Mouse (Mus musculus): ENCODE data around the gene Carns1. TPM values are rescaled to one million over a fixed set of nuclear protein-coding genes. Genes with fewer than 3 reads are reported as not detected.
"Not testable (repeated sequence)": the region's sequence is repeated elsewhere in the genome, so short reads cannot be mapped to it uniquely, and the experiment has no call there.

The Carns1 gene
- total RNA-seq, 2 experiments from 2014 or later = 46.7 to 49.0 TPM

GRCm38 (mm10) chr19:4149764-4150461 is 25.4 kb downstream of the Carns1 start:
- no peak for DNase-seq

GRCm38 (mm10) chr19:4149283-4149682 is 26.0 kb downstream of the Carns1 start:
- no peak for DNase-seq

- no peak for DNase-seq
Observed at GRCm38 (mm10) chr19:4148819-4149218, 26.5 kb downstream of the Carns1 start.

GRCm38 (mm10) chr19:4148491-4148806 is 26.8 kb downstream of the Carns1 start, which contains the start of gene Coro1b:
Coro1b (plus strand) TSS chr19:4148619.
- peak; percentile 99 for DNase-seq

GRCm38 (mm10) chr19:4147782-4148490 is 27.3 kb downstream of the Carns1 start:
- no peak for DNase-seq

- no peak for DNase-seq
Observed at GRCm38 (mm10) chr19:4147022-4147405, 28.3 kb downstream of the Carns1 start.

- DNase-seq = no peak
Observed at GRCm38 (mm10) chr19:4146366-4147021, 28.8 kb downstream of the Carns1 start.

- DNase-seq = no peak
Observed at GRCm38 (mm10) chr19:4145936-4146335, 29.3 kb downstream of the Carns1 start.

- no peak for DNase-seq
Observed at GRCm38 (mm10) chr19:4144550-4145498, 30.5 kb downstream of the Carns1 start.

GRCm38 (mm10) chr19:4143759-4144268 is 31.5 kb downstream of the Carns1 start, which contains the start of gene Cabp4:
Cabp4 (minus strand) TSS chr19:4144033.
- DNase-seq = no peak

- DNase-seq = no peak
Observed at GRCm38 (mm10) chr19:4142416-4143173, 32.7 kb downstream of the Carns1 start.

- no peak for DNase-seq
Observed at GRCm38 (mm10) chr19:4140147-4140546, 35.1 kb downstream of the Carns1 start.

- no peak for DNase-seq
Observed at GRCm38 (mm10) chr19:4139446-4139845, 35.8 kb downstream of the Carns1 start, which contains the start of gene Gpr152. Gpr152 (plus strand) TSS chr19:4139787.

GRCm38 (mm10) chr19:4137913-4138312 is 37.4 kb downstream of the Carns1 start:
- DNase-seq = no peak

- DNase-seq = no peak
Observed at GRCm38 (mm10) chr19:4136463-4136862, 38.8 kb downstream of the Carns1 start.

GRCm38 (mm10) chr19:4135963-4136345 is 39.3 kb downstream of the Carns1 start:
- not testable (repeated sequence) for DNase-seq

- not testable (repeated sequence) for DNase-seq
Observed at GRCm38 (mm10) chr19:4135229-4135962, 39.9 kb downstream of the Carns1 start.

- no peak for DNase-seq
Observed at GRCm38 (mm10) chr19:4134354-4134753, 40.9 kb downstream of the Carns1 start.

- no peak for DNase-seq
Observed at GRCm38 (mm10) chr19:4131768-4132167, 43.5 kb downstream of the Carns1 start.

- no peak for DNase-seq
Observed at GRCm38 (mm10) chr19:4131075-4131474, 44.2 kb downstream of the Carns1 start.

Measured in heart, postnatal 4 days (tissue).